Comparison of ENCODE assay signal across 15 mouse cellular contexts in the genomic region with DNA sequence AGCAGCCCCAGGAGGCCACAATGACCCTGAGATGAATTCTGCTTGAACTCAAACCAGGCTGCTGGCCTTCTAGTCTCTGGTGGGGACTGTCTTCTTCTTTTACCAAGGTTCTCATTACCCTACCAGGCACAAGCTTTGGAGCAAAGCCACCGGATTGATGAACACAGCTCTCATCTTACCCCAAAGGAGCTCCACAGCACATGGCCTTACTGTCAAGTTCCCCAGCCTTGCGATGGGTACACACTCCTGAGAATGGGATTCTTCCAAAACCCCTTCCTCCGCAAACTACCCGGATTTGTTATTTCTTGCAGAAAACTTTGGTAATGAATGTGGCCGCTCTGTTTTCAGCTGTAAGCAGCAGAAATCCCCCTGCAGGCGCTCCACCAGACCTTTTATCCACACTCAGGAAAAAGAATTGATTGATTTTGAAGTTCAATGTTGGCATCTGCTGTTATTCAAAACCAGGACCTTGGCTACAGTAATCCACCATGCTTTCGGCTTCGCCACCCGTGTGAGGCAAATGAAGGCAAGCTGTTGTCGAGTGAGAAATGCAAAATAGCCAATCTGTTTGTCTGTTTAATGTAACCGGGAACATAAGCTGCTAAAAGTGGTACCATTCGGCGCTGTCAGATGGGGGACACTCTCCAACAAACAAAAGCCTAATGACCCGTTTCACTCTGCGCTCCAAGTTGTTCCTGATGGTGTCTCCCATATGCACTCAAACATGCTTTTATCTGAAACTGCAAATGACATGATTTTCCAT.
DNase-seq lines count a peak whose midpoint lies in the region; ATAC-seq and TF ChIP-seq lines count a peak whose summit lies in the region.
"Had no signal": no experiment of that assay in that cellular context is flagged by ENCODE, and none has a peak within 500 bp of the region (broad histone marks: within the 10 kb centered on the region; RNA-seq: fewer than 3 reads in every experiment).

No protein-coding gene starts in this region.

- TF ChIP-seq CTCF in layer of hippocampus, adult 2 months (conservative IDR thresholded peaks at IDR 0.05), result 0 out of 2 replicates have a peak, but pooled peaks have one; percentile 3

- H3K9ac ChIP-seq in hindbrain, embryonic 14.5 days, result no peak overlapping the region
- H3K9ac ChIP-seq: midbrain, embryonic 12.5 days; neural tube, embryonic 15.5 days; stomach, embryonic 15.5 days had no signal

- WGBS in hindbrain, embryonic 14.5 days, result 71% methylated on average over 15 of the region's 15 CpGs
- WGBS in hindbrain, embryonic 10.5 days, result 89% methylated on average over 15 of the region's 15 CpGs

- H3K4me2 ChIP-seq in hindbrain, embryonic 14.5 days (replicated peaks), result no peak overlapping the region
- H3K4me2 ChIP-seq: heart, embryonic 11.5 days; midbrain, embryonic 12.5 days; neural tube, embryonic 15.5 days; stomach, embryonic 15.5 days had no signal

- H3K9me3 ChIP-seq in hindbrain, embryonic 14.5 days (ENCODE audit: control insufficient read depth, low read length), result no peaks in the 10 kb centered on the region
- H3K9me3 ChIP-seq in hindbrain, embryonic 10.5 days, result no peaks in the 10 kb centered on the region
- H3K9me3 ChIP-seq: midbrain, embryonic 12.5 days; neural tube, embryonic 15.5 days; stomach, embryonic 15.5 days had no signal

- H3K27me3 ChIP-seq in hindbrain, embryonic 14.5 days (ENCODE audit: control insufficient read depth, insufficient read depth, low read length), result no peaks in the 10 kb centered on the region
- H3K27me3 ChIP-seq in hindbrain, embryonic 10.5 days (ENCODE audit: insufficient read depth, poor library complexity, severe bottlenecking), result peaks cover 62% of the 10 kb centered on the region
- H3K27me3 ChIP-seq: neural tube, embryonic 15.5 days; stomach, embryonic 15.5 days had no signal

- no peak overlapping the region for H3K27ac ChIP-seq in hindbrain, embryonic 14.5 days
- no peak overlapping the region for H3K27ac ChIP-seq in hindbrain, embryonic 10.5 days
- H3K27ac ChIP-seq in layer of hippocampus, adult 2 months, result no peak overlapping the region
- H3K27ac ChIP-seq: midbrain, embryonic 12.5 days; neural tube, embryonic 15.5 days; stomach, embryonic 15.5 days had no signal

- no peaks in the 10 kb centered on the region for H3K4me1 ChIP-seq in hindbrain, embryonic 14.5 days (replicated peaks; ENCODE audit: control insufficient read depth, insufficient read depth, low read length)
- H3K4me1 ChIP-seq in hindbrain, embryonic 10.5 days (replicated peaks), result peaks cover 14% of the 10 kb centered on the region
- H3K4me1 ChIP-seq: neural tube, embryonic 15.5 days; stomach, embryonic 15.5 days had no signal

- no peaks in the 10 kb centered on the region for H3K36me3 ChIP-seq in hindbrain, embryonic 14.5 days (replicated peaks; ENCODE audit: control insufficient read depth, insufficient read depth)
- no peaks in the 10 kb centered on the region for H3K36me3 ChIP-seq in hindbrain, embryonic 10.5 days
- H3K36me3 ChIP-seq: midbrain, embryonic 12.5 days; neural tube, embryonic 15.5 days; stomach, embryonic 15.5 days had no signal

- no peak for ATAC-seq in hindbrain, embryonic 14.5 days (ENCODE audit: low FRiP score)

- no peak overlapping the region for H3K4me3 ChIP-seq in hindbrain, embryonic 14.5 days (replicated peaks; ENCODE audit: low read length)
- no peak overlapping the region for H3K4me3 ChIP-seq in hindbrain, embryonic 10.5 days
- H3K4me3 ChIP-seq in layer of hippocampus, adult 2 months, result no peak overlapping the region
- H3K4me3 ChIP-seq: midbrain, embryonic 12.5 days; neural tube, embryonic 15.5 days; stomach, embryonic 15.5 days had no signal

- peak; percentile 64 for DNase-seq in cerebellum, adult 9-10 months
- DNase-seq in cerebellum, postnatal 4 days (ENCODE audit: low spot score in 2 of 2), result no peak
- DNase-seq in hindbrain, embryonic 14.5 days (ENCODE audit: low spot score), result peak; percentile 29
- no peak for DNase-seq in hindbrain, embryonic 10.5 days (ENCODE audit: low spot score)
- peak; percentile 81 for DNase-seq in brain, adult 2 months (ENCODE audit: low read depth, low spot score)
- peak; percentile 60 to 74 for DNase-seq in layer of hippocampus, adult 2 months (ENCODE audit: low spot score in 2 of 2)
- no peak for DNase-seq in lung, adult 18-20 months
- DNase-seq in spleen, postnatal 10 days (ENCODE audit: low spot score in 2 of 2), result no peak
- DNase-seq: lung, postnatal 10 days; right cerebral cortex, postnatal 25 days; thymus, postnatal 25 days had no signal

Comparison
In these comparisons a context has a peak if more than half of its experiments do, and no peak if none do; other contexts are left out.
1. DNase-seq: peak in cerebellum, adult 9-10 months (single experiment), hindbrain, embryonic 14.5 days (single experiment), brain, adult 2 months (single experiment) and layer of hippocampus, adult 2 months (2 of 2); none in cerebellum, postnatal 4 days (0 of 2), hindbrain, embryonic 10.5 days (single experiment), lung, adult 18-20 months (0 of 2) and spleen, postnatal 10 days (0 of 2).